Mouse (Mus musculus) liver, postnatal 0 days (tissue): ENCODE measurements around the gene Parp9. TPM values are rescaled to one million over a fixed set of nuclear protein-coding genes. Genes with fewer than 3 reads are reported as not detected.

ENCODE experiments used
- ATAC-seq: fragments of 200-750 bp; cut with Nextera tagmentation; 2 replicates; pipeline ENCODE4 v1.8.0; 2017; ENCODE audit warnings: mild to moderate bottlenecking, moderate library complexity
- DNase-seq: peaks from one replicate; pipeline ENCODE4 v3.0.0-alpha.2; 2016
- H3K27ac ChIP-seq: fragments of 300-500 bp; sonication (generic); 2 replicates; pipeline ENCODE4 v1.5.1; 2014; ENCODE audit warnings: antibody characterized with exemption, moderate library complexity, mild to moderate bottlenecking, low read depth
- H3K27me3 ChIP-seq: fragments of 300-500 bp; sonication (generic); 2 replicates; pipeline ENCODE4 v1.6.1; 2014; ENCODE audit warnings: low read length, control low read depth, mixed read lengths; ENCODE audit not compliant: insufficient read depth
- H3K36me3 ChIP-seq: fragments of 300-500 bp; sonication (generic); replicated peaks from 2 replicates; pipeline ENCODE4 v1.6.1; 2014; ENCODE audit warnings: mild to moderate bottlenecking, control low read depth, low read length, moderate library complexity, mixed read lengths; ENCODE audit not compliant: insufficient read depth
- H3K4me1 ChIP-seq: fragments of 300-500 bp; sonication (generic); 2 replicates; pipeline ENCODE4 v1.6.1; 2014; ENCODE audit warnings: antibody characterized with exemption, mild to moderate bottlenecking, control low read depth; ENCODE audit not compliant: insufficient read depth
- H3K4me2 ChIP-seq: fragments of 300-500 bp; sonication (generic); 2 replicates; pipeline ENCODE4 v1.6.1; 2014; ENCODE audit warnings: low read depth, mild to moderate bottlenecking, low read length, moderate library complexity, mixed read lengths
- H3K4me3 ChIP-seq: fragments of 300-500 bp; sonication (generic); 2 replicates; pipeline ENCODE4 v1.5.1; 2014; ENCODE audit warnings: low read depth, low read length
- H3K9ac ChIP-seq: fragments of 300-500 bp; sonication (generic); replicated peaks from 2 replicates; pipeline ENCODE4 v1.6.1; 2014; ENCODE audit warnings: mild to moderate bottlenecking, moderate library complexity
- H3K9me3 ChIP-seq: fragments of 300-500 bp; sonication (generic); 2 replicates; pipeline ENCODE4 v1.6.1; 2016; ENCODE audit warnings: mild to moderate bottlenecking, control low read depth, low read length, mixed read lengths
- CTCF ChIP-seq: sonication (generic); IDR thresholded peaks from 2 replicates; pipeline ENCODE4 v1.5.1; 2016; ENCODE audit warnings: antibody characterized with exemption, low read depth
- EP300 ChIP-seq: IDR thresholded peaks from 2 replicates; pipeline ENCODE4 v1.6.1; 2016; ENCODE audit warnings: antibody characterized with exemption, low read depth, mild to moderate bottlenecking
- WGBS: fragments of 180-500 bp; shearing (Covaris S2); extraction: QIAGEN DNeasy Blood & Tissue Kit; methylation state at CpG from one replicate; pipeline ENCODE4 v1.1.7; 2014; ENCODE audit not compliant: insufficient replicate concordance; 5-methylcytosine and 5-hydroxymethylcytosine counted together
- polyA plus RNA-seq: library from polyadenylated mRNA; unstranded; fragments of >200 nt; fragmentation: Nextera tagmentation; extraction: Ambion mirVana; gene quantifications from 2 replicates; pipeline ENCODE4 v1.2.1, GENCODE M21; 2015

Gene Parp9
- polyA plus RNA-seq, 1 experiment from 2014 or later: 21.8 TPM

DNA sequence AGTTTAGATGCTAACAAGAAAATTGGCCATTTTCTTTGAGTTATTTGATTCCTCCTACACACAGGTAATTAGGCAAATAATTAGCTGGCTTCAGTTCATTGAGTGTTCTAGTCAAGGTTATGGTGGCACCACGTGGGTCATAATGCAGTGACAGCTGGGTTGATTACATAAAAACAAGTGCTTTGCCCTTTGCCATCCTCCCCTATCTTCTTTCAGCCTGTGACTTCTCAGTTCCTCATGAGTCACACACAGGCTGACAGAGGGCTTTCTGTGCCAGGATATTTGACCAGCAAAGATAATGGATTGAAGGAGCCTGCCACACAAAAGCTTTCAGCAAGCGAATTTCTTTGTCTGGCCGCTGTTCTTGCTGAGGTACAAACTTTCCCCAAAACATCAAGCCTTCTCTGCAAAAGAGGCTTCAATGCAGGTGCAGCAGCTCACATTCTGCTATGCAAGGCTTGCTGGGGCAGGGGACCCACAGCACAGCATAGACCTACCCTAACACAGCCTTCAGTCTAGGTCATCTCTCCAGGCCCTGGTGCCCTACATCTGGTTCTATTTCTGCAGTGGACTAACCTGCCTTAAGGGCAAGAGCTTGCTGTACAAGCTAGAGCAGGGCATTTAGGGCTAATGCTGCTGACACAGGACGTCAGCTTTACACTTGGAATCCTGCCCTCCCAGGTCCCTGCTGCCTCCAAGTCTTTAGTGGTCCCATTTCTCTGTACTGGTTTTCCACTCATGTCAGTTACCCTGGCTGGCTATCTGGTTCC lies 30.7 kb upstream of the Parp9 start:
- no peak for DNase-seq
- peaks cover 3% of the 10 kb centered on the region; the same call in 1 of the 2 replicates for H3K9me3 ChIP-seq

DNA sequence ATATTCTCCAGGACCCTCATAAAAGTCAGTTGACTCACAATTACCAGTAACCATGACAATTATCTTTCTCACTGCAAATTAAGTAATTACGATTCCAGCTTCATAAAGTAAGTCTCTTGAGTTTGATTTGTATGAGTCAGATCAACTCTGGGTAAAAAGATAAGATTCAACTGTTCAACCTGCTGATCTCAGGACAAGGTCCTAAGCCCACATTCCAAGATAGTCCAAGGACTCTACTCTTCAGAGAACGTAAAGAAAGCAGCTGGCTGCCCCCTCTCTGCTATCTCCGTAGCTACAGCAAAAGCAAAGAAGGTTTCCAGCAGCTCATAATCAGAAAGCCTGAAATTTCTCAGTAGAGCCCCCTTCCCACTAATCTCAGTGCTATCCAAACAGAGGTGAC lies 26.8 kb upstream of the Parp9 start:
- Histone ChIP-seq H3K36me3 (no peaks in the 10 kb centered on the region), H3K27ac (no peak overlapping the region), H3K4me2 (no peak overlapping the region), H3K4me3 (no peak overlapping the region), H3K4me1 (no peaks in the 10 kb centered on the region), H3K27me3 (no peaks in the 10 kb centered on the region), H3K9me3 (peaks cover 3% of the 10 kb centered on the region; the same call in 1 of the 2 replicates), H3K9ac (no peak overlapping the region)
- no peak for TF ChIP-seq EP300
- no peak for TF ChIP-seq CTCF
- DNase-seq: no peak
- no peak for ATAC-seq
- WGBS: 74% methylated on average over 3 of the region's 3 CpGs

More for the DNA sequence above, 30.7 kb upstream of the Parp9 start:
- TF ChIP-seq EP300 (no peak), CTCF (no peak)
- H3K9ac ChIP-seq: no peak overlapping the region
- no peak overlapping the region for H3K4me2 ChIP-seq
- H3K4me3 ChIP-seq: no peak overlapping the region
- peak overlapping the region; percentile 26; the same call in 1 of the 2 replicates for H3K27ac ChIP-seq
- H3K4me1 ChIP-seq: peaks cover 4% of the 10 kb centered on the region; the same call in 1 of the 2 replicates
- H3K27me3 ChIP-seq: no peaks in the 10 kb centered on the region
- H3K36me3 ChIP-seq: no peaks in the 10 kb centered on the region
- ATAC-seq: peak; percentile 61; the same call in 1 of the 2 replicates
- 47% methylated on average over 4 of the region's 4 CpGs for WGBS

DNA sequence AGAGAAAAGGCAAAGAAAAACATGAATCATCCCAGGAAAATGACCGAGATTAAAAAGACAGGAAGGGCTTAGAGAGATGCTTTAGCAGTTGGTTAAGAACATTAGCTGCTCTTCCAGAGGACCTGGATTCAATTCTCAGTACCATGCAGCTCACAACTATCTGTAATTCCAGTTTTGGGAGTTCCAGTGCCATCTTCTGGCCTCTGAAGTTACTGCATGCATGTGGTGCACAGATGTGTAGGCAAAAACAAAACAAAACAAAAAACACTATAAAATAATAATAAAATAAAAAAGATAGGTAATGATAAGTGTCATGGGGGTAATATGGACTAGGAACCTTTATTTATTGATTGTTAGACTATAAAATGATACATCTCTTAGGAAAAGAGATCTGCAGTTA lies 24.7 kb upstream of the Parp9 start:
- Histone ChIP-seq H3K36me3 (no peaks in the 10 kb centered on the region), H3K27ac (no peak overlapping the region), H3K9me3 (peaks cover 3% of the 10 kb centered on the region; the same call in 1 of the 2 replicates), H3K4me1 (0 out of 2 replicates have a peak, but pooled peaks cover under 1% of the 10 kb centered on the region), H3K4me3 (no peak overlapping the region), H3K27me3 (no peaks in the 10 kb centered on the region), H3K9ac (no peak overlapping the region), H3K4me2 (no peak overlapping the region)
- WGBS: 63% methylated on average over 1 of the region's 1 CpGs
- DNase-seq: peak; percentile 36
- no peak for ATAC-seq
- peak; percentile 66 for TF ChIP-seq CTCF
- no peak for TF ChIP-seq EP300

DNA sequence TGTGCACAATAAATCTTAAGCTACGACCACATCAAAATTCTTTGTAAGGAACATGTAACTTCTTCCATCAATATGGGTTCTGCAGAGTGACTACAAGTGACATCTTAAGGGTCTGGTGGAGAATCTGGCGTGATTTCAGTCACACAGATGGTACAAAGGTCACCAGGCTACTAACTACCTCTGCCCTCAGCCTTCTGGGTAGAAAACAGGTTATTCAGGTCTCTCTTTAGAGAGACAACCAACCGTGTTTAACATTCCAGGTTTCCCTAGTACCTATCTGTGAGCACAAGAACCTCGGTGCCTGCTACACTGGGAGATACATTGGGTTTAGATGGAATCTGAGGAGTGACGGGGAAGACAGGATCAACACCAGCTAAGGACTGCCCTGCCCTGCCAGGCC lies 24.0 kb upstream of the Parp9 start:
- TF ChIP-seq CTCF (no peak), EP300 (no peak)
- H3K9me3 ChIP-seq: no peaks in the 10 kb centered on the region
- H3K4me1 ChIP-seq: 0 out of 2 replicates have a peak, but pooled peaks cover 8% of the 10 kb centered on the region
- ATAC-seq: no peak
- H3K4me2 ChIP-seq: no peak overlapping the region
- no peak overlapping the region for H3K4me3 ChIP-seq
- no peak overlapping the region for H3K9ac ChIP-seq
- no peaks in the 10 kb centered on the region for H3K27me3 ChIP-seq
- no peak overlapping the region for H3K27ac ChIP-seq
- H3K36me3 ChIP-seq: no peaks in the 10 kb centered on the region
- DNase-seq: no peak
- 66% methylated on average over 5 of the region's 5 CpGs for WGBS

DNA sequence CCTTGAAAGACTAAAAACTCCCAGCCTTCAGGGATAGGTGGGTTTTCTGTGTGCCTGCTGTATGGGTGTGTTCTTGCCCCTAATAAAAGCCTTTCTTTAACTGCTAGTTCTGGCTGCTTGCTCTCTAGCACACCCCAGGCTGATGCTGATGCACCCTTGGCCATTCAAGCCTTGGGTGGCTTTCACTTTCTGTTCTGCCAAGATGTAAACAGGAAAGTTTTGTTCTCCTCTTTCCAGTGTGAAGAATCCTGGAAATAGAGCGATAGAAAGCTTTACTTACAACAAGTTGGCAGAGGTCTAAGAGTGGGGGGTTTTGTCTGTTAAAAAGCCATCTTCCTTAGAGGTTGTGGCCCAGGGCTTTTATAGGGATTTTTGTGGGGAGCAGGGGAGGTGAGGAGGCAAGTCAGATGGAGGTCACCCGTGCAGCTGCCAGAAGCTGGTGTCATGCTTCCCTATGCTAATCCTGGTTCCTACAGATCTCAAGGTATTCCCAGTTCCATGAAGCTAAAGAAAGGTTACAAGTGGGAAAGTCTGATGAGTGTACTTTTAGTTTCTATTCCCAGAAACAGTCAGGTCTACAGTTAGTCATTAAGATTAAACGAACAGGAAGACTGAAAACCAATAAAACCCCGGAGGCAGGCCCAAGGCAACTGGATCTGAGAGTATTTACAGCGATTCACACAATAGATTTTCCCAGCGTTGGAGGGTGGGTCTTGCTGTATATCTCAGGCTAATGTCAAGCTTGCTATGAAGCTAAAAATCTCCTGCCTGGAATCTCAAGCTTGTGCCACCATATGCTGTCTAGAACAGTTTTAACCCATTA lies 19.3 kb upstream of the Parp9 start:
- Histone ChIP-seq H3K36me3 (no peaks in the 10 kb centered on the region), H3K9ac (0 out of 2 replicates have a peak overlapping the region, but pooled peaks have one; percentile 2), H3K4me3 (no peak overlapping the region), H3K27ac (peak overlapping the region; percentile 53), H3K4me2 (peak overlapping the region; percentile 48), H3K27me3 (no peaks in the 10 kb centered on the region), H3K4me1 (0 out of 2 replicates have a peak, but pooled peaks cover 8% of the 10 kb centered on the region), H3K9me3 (no peaks in the 10 kb centered on the region)
- WGBS: 50% methylated on average over 6 of the region's 6 CpGs
- DNase-seq (no peak), ATAC-seq (0 out of 2 replicates have a peak, but pooled peaks have one; percentile 26)
- TF ChIP-seq CTCF (no peak), EP300 (no peak)
